Mouse (Mus musculus) forebrain, postnatal 0 days (tissue): Measurements from ENCODE around the gene Scn8a. TPM values are rescaled to one million over a fixed set of nuclear protein-coding genes. Genes with fewer than 3 reads are reported as not detected.

ENCODE experiments used
- ATAC-seq: fragments of 200-750 bp; cut with Nextera tagmentation; 2 replicates; pipeline ENCODE4 v1.8.0; 2017; ENCODE audit warnings: mild to moderate bottlenecking, moderate library complexity
- DNase-seq: peaks from one replicate; pipeline ENCODE4 v3.0.0-alpha.2; 2015
- H3K27ac ChIP-seq: fragments of 300-500 bp; sonication (generic); 2 replicates; pipeline ENCODE4 v1.5.1; 2014; ENCODE audit warnings: low read depth, mild to moderate bottlenecking, antibody characterized with exemption, low read length, moderate library complexity, mixed read lengths
- H3K27me3 ChIP-seq: fragments of 300-500 bp; sonication (generic); 2 replicates; pipeline ENCODE4 v1.6.1; 2014; ENCODE audit warnings: mild to moderate bottlenecking, low read length, mixed read lengths; ENCODE audit not compliant: insufficient read depth
- H3K36me3 ChIP-seq: fragments of 300-500 bp; sonication (generic); 2 replicates; pipeline ENCODE4 v1.6.1; 2014; ENCODE audit warnings: mild to moderate bottlenecking, moderate library complexity; ENCODE audit not compliant: insufficient read depth
- H3K4me1 ChIP-seq: fragments of 300-500 bp; sonication (generic); 2 replicates; pipeline ENCODE4 v1.6.1; 2014; ENCODE audit warnings: antibody characterized with exemption; ENCODE audit not compliant: insufficient read depth
- H3K4me2 ChIP-seq: fragments of 300-500 bp; sonication (generic); 2 replicates; pipeline ENCODE4 v1.6.1; 2014; ENCODE audit warnings: low read depth, mild to moderate bottlenecking, moderate library complexity
- H3K4me3 ChIP-seq: fragments of 300-500 bp; sonication (generic); 2 replicates; pipeline ENCODE4 v1.5.1; 2014; ENCODE audit warnings: low read depth, low read length, mixed read lengths
- H3K9ac ChIP-seq: fragments of 300-500 bp; sonication (generic); 2 replicates; pipeline ENCODE4 v1.6.1; 2014; ENCODE audit warnings: mild to moderate bottlenecking
- H3K9me3 ChIP-seq: fragments of 300-500 bp; sonication (generic); 2 replicates; pipeline ENCODE4 v1.6.1; 2016; ENCODE audit warnings: low read length
- CTCF ChIP-seq: sonication (generic); IDR thresholded peaks from 2 replicates; pipeline ENCODE4 v1.5.1; 2016; ENCODE audit warnings: antibody characterized with exemption, control low read depth, low read depth
- WGBS: fragments of 180-500 bp; shearing (Covaris S2); extraction: QIAGEN DNeasy Blood & Tissue Kit; methylation state at CpG from one replicate; pipeline ENCODE4 v1.1.7; 2014; 5-methylcytosine and 5-hydroxymethylcytosine counted together
- polyA plus RNA-seq: library from polyadenylated mRNA; unstranded; fragments of >200 nt; fragmentation: Nextera tagmentation; extraction: Ambion mirVana; gene quantifications from 2 replicates; pipeline ENCODE4 v1.2.1, GENCODE M21; 2015
- total RNA-seq: library from RNA; depleted of rRNA; stranded (reverse); fragments of >200 nt; gene quantifications from 2 replicates; pipeline ENCODE4 v1.2.3, GENCODE M21; 2014

Scn8a gene
- total and polyA plus RNA-seq, 2 experiments from 2014 or later, result 15.5 to 26.9 TPM

GRCm38 (mm10) chr15:100879073-100879472 lies 9.4 kb downstream of the Scn8a start:
- Histone ChIP-seq H3K4me3 (no peak overlapping the region), H3K4me1 (no peaks in the 10 kb centered on the region), H3K36me3 (no peaks in the 10 kb centered on the region), H3K27me3 (no peaks in the 10 kb centered on the region), H3K9me3 (no peaks in the 10 kb centered on the region), H3K27ac (no peak overlapping the region), H3K4me2 (no peak overlapping the region), H3K9ac (no peak overlapping the region)
- ATAC-seq (no peak), DNase-seq (no peak)
- 51% methylated on average over 15 of the region's 15 CpGs for WGBS
- TF ChIP-seq CTCF, result no peak

GRCm38 (mm10) chr15:100881385-100881784 lies 11.7 kb downstream of the Scn8a start:
- 78% methylated on average over 5 of the region's 5 CpGs for WGBS

GRCm38 (mm10) chr15:100884481-100884880 lies 14.8 kb downstream of the Scn8a start:
- ATAC-seq (no peak), DNase-seq (no peak)
- H3K27ac ChIP-seq, result no peak overlapping the region
- 0 out of 2 replicates have a peak, but pooled peaks cover 3% of the 10 kb centered on the region for H3K9me3 ChIP-seq
- H3K4me2 ChIP-seq, result no peak overlapping the region
- H3K27me3 ChIP-seq, result no peaks in the 10 kb centered on the region
- 70% methylated on average over 6 of the region's 6 CpGs for WGBS
- H3K9ac ChIP-seq, result no peak overlapping the region
- H3K36me3 ChIP-seq, result no peaks in the 10 kb centered on the region
- H3K4me1 ChIP-seq, result no peaks in the 10 kb centered on the region
- H3K4me3 ChIP-seq, result no peak overlapping the region
- TF ChIP-seq CTCF, result no peak

More at GRCm38 (mm10) chr15:100881385-100881784, 11.7 kb downstream of the Scn8a start:
- Histone ChIP-seq H3K4me2 (no peak overlapping the region), H3K9ac (no peak overlapping the region), H3K27ac (no peak overlapping the region), H3K4me1 (no peaks in the 10 kb centered on the region), H3K4me3 (no peak overlapping the region), H3K9me3 (no peaks in the 10 kb centered on the region), H3K27me3 (no peaks in the 10 kb centered on the region), H3K36me3 (no peaks in the 10 kb centered on the region)
- DNase-seq (no peak), ATAC-seq (no peak)
- no peak for TF ChIP-seq CTCF

- no peak overlapping the region for H3K27ac ChIP-seq
- ATAC-seq (no peak), DNase-seq (no peak)
- H3K9me3 ChIP-seq, result no peaks in the 10 kb centered on the region
- no peak for TF ChIP-seq CTCF
- H3K4me2 ChIP-seq, result no peak overlapping the region
- peaks cover 9% of the 10 kb centered on the region for H3K36me3 ChIP-seq
- no peak overlapping the region for H3K9ac ChIP-seq
- no peak overlapping the region for H3K4me3 ChIP-seq
- WGBS, result 57% methylated on average over 13 of the region's 13 CpGs
- no peaks in the 10 kb centered on the region for H3K27me3 ChIP-seq
- no peaks in the 10 kb centered on the region for H3K4me1 ChIP-seq
These were observed 22.3 kb downstream of the Scn8a start for GRCm38 (mm10) chr15:100891962-100892361.

- Histone ChIP-seq H3K27ac (no peak overlapping the region), H3K4me1 (no peaks in the 10 kb centered on the region), H3K9ac (no peak overlapping the region), H3K9me3 (no peaks in the 10 kb centered on the region), H3K4me2 (no peak overlapping the region), H3K27me3 (no peaks in the 10 kb centered on the region), H3K36me3 (peaks cover 16% of the 10 kb centered on the region), H3K4me3 (no peak overlapping the region)
- no peak for DNase-seq
- no peak for TF ChIP-seq CTCF
- no peak for ATAC-seq
- over 99% methylated on average over 23 of the region's 23 CpGs for WGBS
These were observed 26.8 kb downstream of the Scn8a start for GRCm38 (mm10) chr15:100896502-100896901.

GRCm38 (mm10) chr15:100903811-100904210 lies 34.2 kb downstream of the Scn8a start:
- H3K4me2 ChIP-seq, result no peak overlapping the region
- DNase-seq, result no peak
- H3K36me3 ChIP-seq, result 0 out of 2 replicates have a peak, but pooled peaks cover 7% of the 10 kb centered on the region
- TF ChIP-seq CTCF, result no peak
- H3K9ac ChIP-seq, result no peak overlapping the region
- H3K9me3 ChIP-seq, result no peaks in the 10 kb centered on the region
- no peak overlapping the region for H3K27ac ChIP-seq
- H3K27me3 ChIP-seq, result no peaks in the 10 kb centered on the region
- H3K4me1 ChIP-seq, result no peaks in the 10 kb centered on the region
- no peak for ATAC-seq
- H3K4me3 ChIP-seq, result no peak overlapping the region
- 38% methylated on average over 9 of the region's 9 CpGs for whole genome bisulfite sequencing

- DNase-seq, result no peak
- ATAC-seq, result no peak
- no peak for TF ChIP-seq CTCF
- Histone ChIP-seq H3K4me3 (no peak overlapping the region), H3K36me3 (0 out of 2 replicates have a peak, but pooled peaks cover 5% of the 10 kb centered on the region), H3K4me1 (peaks cover 3% of the 10 kb centered on the region), H3K9me3 (no peaks in the 10 kb centered on the region), H3K4me2 (no peak overlapping the region), H3K27me3 (no peaks in the 10 kb centered on the region), H3K9ac (no peak overlapping the region), H3K27ac (no peak overlapping the region)
- 22% methylated on average over 2 of the region's 2 CpGs for WGBS
These were observed 35.3 kb downstream of the Scn8a start for GRCm38 (mm10) chr15:100905006-100905405.
